Mouse (Mus musculus) gastrocnemius, postnatal 4 days (tissue): ENCODE measurements around the gene Rfc5. TPM values are rescaled to one million over a fixed set of nuclear protein-coding genes. Genes with fewer than 3 reads are reported as not detected.
"Not testable (repeated sequence)": the region's sequence is repeated elsewhere in the genome, so short reads cannot be mapped to it uniquely, and the experiment has no call there.

Experiments
- DNase-seq, 2 experiments: peaks; one replicate each; pipeline ENCODE4 v3.0.0; 2021 to 2022; ENCODE audit warnings: low spot score in 2 of 2, mixed read lengths in 2 of 2
- long read RNA-seq, 2 experiments: library from polyadenylated mRNA; stranded (forward); transcript quantifications; one replicate each; pipeline ENCODE4 v2.0.0; 2021
- total RNA-seq, 2 experiments: library from RNA; stranded (reverse); gene quantifications; 2 replicates each; pipeline ENCODE4 v1.2.3; 2021

Gene Rfc5
- total RNA-seq: 10 to 100 TPM; 16.7 to 19.9 TPM
- long read RNA-seq, experiment 1, transcript Rfc5-201 (11 exons, 2,796 nt): major isoform, 34 of 40 reads
- long read RNA-seq, experiment 1, partial matches to known transcripts: 1 of 40 reads
- long read RNA-seq, experiment 1, other reads (novel, unspliced or antisense): 5 of 40 reads
- long read RNA-seq, experiment 2, transcript Rfc5-201 (11 exons, 2,796 nt): major isoform, 29 of 40 reads
- long read RNA-seq, experiment 2, partial matches to known transcripts: 2 of 40 reads
- long read RNA-seq, experiment 2, other reads (novel, unspliced or antisense): 9 of 40 reads

DNA sequence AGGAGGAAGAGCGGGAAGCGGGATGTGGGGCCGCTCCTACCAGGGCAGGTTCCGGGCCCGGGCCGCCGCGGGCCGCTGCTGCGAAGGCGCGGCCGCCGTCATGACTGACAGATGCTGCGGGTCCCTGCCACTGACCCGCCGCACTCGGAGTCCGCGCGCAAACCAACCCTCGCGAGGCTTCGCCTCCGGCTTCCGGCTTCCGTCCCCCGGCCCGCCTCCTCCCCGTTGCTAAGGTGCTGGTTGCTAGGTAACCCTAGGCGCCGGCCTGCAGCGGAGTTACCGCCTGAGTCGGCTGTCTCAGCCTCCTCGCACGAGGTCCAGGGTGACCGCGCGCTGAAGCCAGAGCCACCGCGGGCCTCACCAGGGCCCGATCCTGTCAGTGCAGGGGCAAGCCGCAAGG, at the start of gene Rfc5:
Rfc5 (minus strand) TSS at position 171 of the 400 bp plus-strand sequence.
- DNase-seq: peak; percentile 96 to 98

GRCm38 (mm10) chr5:117433501-117433900, 44.7 kb upstream of the Rfc5 start:
- not testable (repeated sequence) for DNase-seq

DNA sequence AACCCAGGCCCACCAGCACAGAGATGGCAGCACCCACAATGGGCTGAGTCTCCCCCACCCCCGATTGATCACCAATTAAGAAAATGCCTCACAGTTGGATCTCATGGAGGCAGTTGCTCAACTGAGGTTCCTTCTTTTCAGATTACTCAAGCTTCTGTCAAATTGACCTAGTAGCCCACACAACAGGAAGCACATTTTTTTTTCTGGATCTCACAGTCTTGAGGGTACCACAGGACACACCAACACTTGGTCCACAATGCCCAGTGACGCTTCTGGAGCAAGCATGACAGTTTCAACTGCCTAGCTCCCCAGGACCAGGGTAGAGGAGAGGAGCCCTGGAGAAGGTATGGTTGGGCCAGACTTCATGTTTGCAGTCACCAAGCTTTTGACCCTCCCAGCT, 28.6 kb upstream of the Rfc5 start:
- DNase-seq: no peak

DNA sequence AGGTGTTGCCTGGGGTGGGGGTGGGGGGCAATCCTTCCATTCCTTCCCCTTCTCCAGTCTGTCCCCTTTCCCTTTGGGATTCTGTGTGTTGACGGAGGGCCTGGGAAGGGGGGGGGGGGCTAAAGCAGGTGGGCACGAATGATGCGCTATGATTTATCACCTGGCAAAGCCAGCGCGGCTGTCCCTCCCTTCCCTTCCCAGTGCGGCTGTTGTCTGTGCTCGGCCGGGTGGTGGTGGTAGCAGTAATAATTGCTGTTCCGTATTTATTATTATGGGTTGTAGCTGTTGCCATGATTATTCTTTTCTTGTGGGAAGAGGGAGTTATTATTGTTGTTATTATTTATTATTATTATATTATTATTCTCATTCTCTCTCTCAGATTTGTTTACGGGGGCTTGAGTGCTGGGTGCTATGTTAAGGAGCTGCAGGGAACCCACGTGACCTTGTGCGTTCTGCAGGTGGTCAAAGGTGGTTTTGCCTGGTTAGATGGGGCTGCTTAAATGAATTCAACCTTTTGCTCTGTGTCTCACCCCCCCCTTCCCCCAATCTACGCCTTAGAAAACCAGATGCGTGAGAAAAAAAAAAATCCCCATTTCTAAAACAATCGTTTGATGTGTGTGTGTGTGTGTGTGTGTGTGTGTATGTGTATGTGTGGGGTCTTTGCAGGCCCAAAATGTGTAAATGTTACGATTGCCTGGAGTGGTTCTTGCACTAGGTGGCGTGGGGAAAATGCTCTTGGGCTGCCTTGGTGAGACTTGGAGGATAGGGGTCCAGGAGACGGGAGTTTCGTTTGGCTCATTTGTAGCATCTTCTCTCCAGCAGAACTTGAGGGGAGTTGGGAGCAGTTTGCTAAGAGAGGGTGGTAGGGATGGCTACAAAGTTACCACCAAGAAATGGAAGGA, 26.4 kb upstream of the Rfc5 start:
- DNase-seq: no peak

DNA sequence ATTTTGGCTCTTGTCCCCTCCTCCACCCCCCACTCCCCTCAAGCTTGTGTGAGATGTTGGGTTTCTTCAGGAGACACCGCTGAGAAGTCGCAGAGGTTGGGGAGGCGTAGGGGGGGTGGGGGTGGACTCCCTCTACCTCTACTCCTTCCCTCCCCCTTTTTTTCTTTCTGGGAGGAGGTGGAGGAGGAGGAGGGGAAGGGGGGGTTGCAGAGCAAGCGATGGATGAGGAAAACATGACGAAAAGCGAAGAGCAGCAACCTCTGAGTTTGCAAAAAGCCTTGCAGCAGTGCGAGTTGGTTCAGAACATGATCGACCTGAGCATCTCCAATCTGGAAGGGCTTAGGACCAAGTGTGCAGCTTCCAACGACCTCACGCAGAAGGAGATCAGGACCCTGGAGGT, 25.8 kb upstream of the Rfc5 start:
- DNase-seq: no peak

GRCm38 (mm10) chr5:117413507-117414501, 25.0 kb upstream of the Rfc5 start, which contains the start of gene Ksr2:
Gene Ksr2 (plus strand): TSS chr5:117414000.
- peak in 1 of 2 experiments; percentile 15 for DNase-seq

DNA sequence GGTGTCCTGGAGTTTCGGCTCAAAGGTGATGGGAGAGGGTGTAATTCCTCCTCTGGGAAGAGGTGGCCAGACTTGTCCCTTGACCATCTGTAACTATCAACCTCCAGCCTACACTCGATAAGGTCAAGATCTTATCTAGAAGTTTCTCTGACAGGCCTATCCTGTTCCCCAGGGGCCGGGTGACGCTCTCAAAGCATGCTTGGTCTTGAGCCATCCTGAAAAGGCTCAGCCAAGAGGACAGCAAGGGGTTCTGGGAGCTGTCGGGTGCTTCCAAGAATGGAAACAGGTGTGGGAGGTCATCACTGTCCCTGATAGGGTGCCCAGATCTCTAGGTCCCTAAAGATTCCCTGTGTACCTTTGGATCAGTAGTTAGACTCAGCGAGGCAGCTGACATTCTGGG, 20.5 kb upstream of the Rfc5 start:
- DNase-seq: no peak

DNA sequence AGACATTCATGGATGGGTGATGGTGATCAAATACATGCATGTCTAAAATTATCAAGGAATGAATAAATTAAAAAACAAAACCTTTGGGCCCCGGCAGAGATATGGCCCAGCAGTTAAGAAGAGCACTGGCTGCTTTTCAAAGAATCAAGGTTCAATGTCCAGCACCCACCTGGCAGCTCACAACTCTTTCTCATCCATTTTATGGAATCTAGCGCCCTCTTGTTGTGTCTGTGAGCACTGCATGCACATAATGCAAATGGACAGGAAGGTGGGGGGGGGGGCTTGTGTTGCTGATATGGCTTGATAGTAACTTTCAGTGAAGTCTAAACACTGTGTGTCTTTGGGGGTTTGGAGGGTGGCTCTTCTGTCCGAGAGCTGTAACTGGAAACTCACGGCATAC, 19.4 kb upstream of the Rfc5 start:
- no peak for DNase-seq

DNA sequence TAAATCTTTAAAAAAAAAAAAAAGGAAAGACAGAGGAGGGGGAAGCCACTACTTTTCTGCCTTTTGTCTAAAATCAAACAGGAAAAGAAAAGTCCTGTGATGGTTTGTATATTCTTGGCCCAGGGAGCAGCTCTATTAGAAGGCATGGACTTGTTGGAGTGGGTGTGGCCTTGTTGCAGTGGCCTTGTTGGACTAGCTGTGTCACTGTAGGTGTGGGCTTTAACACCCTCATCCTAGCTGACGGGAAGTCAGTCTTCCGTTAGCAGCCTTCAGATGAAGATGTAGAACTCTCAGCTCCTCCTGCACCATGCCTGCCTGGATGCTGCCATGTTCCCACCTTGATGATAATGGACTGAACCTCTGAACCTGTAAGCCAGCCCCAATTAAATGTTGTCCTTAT, 15.8 kb upstream of the Rfc5 start:
- DNase-seq: not testable (repeated sequence)

DNA sequence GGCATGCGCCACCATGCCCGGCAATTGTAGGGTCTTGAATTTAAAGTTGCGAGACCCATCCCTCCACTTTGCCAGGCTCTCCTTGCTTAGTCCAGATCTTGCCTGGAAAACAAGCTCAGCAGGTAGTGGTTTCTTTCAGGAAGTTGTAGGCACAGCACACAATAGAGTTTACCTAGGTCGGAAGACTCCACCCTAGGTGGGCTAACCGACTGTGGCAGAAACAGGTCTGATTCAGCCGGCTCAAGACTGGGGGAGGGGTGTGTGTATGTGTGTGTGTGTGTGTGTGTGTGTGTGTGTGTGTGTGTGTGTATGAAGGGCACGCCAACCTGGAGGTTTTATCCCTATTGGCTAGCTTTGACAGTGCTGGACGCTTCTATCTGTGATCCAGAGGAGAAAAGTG, 14.8 kb upstream of the Rfc5 start:
- no peak for DNase-seq

DNA sequence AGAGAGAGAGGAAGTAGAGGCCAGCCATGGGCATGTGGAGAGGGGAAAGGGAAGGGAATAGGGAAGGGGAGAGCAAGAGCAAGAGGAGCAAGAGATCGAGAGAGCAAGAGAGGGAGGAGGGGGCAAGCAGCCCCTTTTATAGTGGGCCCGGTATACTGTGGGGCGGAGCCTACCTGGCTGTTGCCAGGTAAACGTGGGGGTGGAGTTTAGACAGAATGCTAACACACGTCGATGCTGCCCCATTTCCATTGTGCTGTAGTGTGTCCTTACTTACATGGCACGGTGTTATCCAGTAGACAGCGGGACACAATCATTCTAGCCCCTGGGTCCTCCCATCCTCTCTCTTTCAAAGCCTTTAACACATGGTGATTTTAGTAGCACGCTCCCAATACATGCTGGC, 10.4 kb upstream of the Rfc5 start:
- DNase-seq: no peak

DNA sequence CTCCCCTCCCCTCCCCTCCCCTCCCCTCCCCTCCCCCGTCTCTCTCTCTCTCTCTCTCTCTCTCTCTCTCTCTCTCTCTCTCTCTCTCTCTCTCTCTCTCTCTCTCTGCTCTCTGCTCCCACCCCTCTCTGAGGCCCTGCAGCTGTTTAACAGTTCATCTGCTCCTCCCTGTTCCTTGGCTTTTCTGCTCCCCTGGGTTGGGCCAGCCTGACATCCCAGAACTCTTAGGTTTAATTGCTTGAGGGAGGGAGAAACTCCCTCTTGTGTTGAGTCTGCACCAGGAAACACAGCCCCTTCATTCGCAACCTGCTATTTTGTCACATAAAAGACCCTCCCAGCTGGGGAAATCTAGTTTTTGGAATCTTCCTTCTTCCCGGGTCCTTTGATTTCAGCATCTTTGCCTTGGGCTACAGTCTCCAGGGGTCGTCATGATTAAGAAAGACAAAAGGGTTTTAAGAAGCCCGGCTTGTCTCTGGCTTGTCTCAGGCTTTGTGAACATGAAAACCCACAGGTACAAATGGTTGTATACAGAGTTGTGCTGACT, 9.2 kb upstream of the Rfc5 start:
- DNase-seq: peak in 1 of 2 experiments; percentile 26

- no peak for DNase-seq
Measured at GRCm38 (mm10) chr5:117397371-117397770, 8.5 kb upstream of the Rfc5 start.

DNA sequence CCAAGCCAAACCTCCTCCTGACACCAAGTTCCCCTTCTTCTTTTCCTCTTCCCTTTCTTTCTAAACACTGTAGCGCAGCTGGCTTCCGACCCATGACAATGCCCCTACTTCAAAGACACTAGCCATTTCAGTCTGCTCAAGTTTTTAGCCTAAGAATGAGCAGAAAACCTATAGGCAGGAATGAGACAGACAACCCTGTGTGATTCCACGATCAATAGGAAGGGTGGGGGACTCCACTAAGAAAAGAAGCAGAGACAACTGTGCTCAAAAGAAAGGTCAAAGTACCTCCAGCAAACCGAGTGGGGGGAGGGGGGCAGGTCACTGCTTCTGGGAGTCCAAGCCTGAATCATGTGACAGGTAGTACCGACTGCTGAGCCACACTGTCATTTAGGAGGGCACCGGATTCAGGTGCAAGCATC, 7.8 kb upstream of the Rfc5 start:
- DNase-seq: no peak

GRCm38 (mm10) chr5:117395834-117396233, 7.0 kb upstream of the Rfc5 start:
- DNase-seq: no peak

GRCm38 (mm10) chr5:117390895-117391294, 2.0 kb upstream of the Rfc5 start:
- no peak for DNase-seq

DNA sequence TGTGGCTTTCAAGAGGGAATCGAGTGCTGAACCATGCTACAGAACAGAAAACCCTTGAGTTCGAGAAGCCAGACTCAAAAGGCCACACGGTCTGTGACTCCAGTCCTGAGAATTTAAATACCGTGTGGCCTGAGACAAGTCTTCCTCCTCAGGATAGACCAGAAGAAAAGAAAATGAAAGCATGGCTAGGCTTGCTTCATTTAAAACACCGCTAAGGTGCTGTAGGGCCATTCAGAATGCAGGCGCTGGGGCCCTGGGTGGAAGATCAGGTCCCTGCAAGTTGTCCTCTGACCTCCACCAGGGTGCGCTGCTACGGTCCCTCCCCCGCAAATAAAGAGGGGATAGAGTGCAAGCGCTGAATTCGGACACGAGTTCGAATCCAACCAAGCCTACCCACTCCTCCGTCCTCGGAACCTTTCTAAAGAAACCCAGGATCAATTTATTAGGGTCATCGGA, 523 bp downstream of the Rfc5 start:
- peak in 1 of 2 experiments; percentile 66 for DNase-seq

DNA sequence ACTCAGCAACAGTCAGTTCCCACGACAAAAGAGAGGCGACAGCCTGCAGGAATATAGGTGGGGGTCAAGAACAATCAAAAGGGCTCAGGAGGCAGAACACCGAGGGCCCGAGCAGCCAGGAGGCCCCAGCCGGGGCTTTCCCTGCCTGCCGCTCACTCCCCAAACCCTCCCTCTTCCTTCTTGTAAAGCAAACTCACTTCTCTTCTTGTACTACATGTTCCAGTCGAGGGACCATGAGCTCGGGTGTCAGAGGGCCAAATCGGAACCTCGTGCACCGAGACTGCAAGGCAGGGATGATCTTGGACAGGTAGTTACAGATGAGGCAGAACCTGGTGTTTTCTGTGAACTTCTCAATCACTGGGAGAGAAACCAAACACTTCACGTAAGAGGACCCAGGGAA, 5.6 kb downstream of the Rfc5 start:
- no peak for DNase-seq

DNA sequence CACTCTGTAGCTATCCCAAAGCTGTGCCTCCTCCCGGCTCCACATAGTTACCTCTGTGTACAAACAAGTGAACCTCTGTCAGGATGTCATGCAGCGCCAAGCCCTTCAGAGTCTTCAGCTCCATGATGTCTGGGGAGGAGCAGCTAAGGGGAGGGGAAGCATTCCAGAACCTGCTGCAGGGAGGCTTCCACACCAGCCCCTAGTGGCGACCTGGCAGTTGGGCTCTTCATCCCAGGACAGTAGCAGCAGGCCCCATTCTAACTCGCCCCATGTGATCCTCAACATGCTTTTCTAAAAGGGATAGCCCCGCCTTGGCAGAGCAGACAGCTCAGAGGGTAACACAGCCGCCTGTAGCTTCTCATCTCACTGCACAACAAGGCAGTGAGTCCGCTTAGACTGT, 7.1 kb downstream of the Rfc5 start:
- DNase-seq: no peak

GRCm38 (mm10) chr5:117380199-117380598, 8.6 kb downstream of the Rfc5 start:
- no peak for DNase-seq

GRCm38 (mm10) chr5:117377731-117378130, 11.1 kb downstream of the Rfc5 start:
- not testable (repeated sequence) for DNase-seq
